Mouse (Mus musculus) hindbrain, embryonic 11.5 days (tissue): ENCODE results near the gene Tctex1d1. TPM values are rescaled to one million over a fixed set of nuclear protein-coding genes. Genes with fewer than 3 reads are reported as not detected.

ENCODE experiments used
- ATAC-seq: fragments of 200-750 bp; cut with Nextera tagmentation; 2 replicates; pipeline ENCODE4 v1.8.0; 2017; ENCODE audit warnings: mild to moderate bottlenecking, moderate TSS enrichment, moderate library complexity; ENCODE audit not compliant: low FRiP score
- DNase-seq: peaks from one replicate; pipeline ENCODE4 v3.0.0-alpha.2; 2015; ENCODE audit warnings: low spot score
- H3K27ac ChIP-seq: fragments of 300-500 bp; sonication (generic); 2 replicates; pipeline ENCODE4 v1.5.1; 2014; ENCODE audit warnings: mild to moderate bottlenecking, low read depth, low read length
- H3K27me3 ChIP-seq: fragments of 300-500 bp; sonication (generic); 2 replicates; pipeline ENCODE4 v1.6.1; 2014; ENCODE audit warnings: mild to moderate bottlenecking, low read length, moderate library complexity, mixed read lengths; ENCODE audit not compliant: control insufficient read depth, insufficient read depth
- H3K36me3 ChIP-seq: fragments of 300-500 bp; sonication (generic); 2 replicates; pipeline ENCODE4 v1.6.1; 2014; ENCODE audit warnings: mild to moderate bottlenecking, low read length, moderate library complexity, mixed read lengths; ENCODE audit not compliant: control insufficient read depth, insufficient read depth
- H3K4me1 ChIP-seq: fragments of 300-500 bp; sonication (generic); replicated peaks from 2 replicates; pipeline ENCODE4 v1.6.1; 2014; ENCODE audit warnings: low read length, mixed read lengths; ENCODE audit not compliant: control insufficient read depth, insufficient read depth
- H3K4me2 ChIP-seq: fragments of 300-500 bp; sonication (generic); replicated peaks from 2 replicates; pipeline ENCODE4 v1.6.1; 2014; ENCODE audit warnings: mild to moderate bottlenecking, low read depth, low read length
- H3K4me3 ChIP-seq: fragments of 300-500 bp; sonication (generic); 2 replicates; pipeline ENCODE4 v1.5.1; 2014; ENCODE audit warnings: low read depth, low read length
- H3K9ac ChIP-seq: fragments of 300-500 bp; sonication (generic); 2 replicates; pipeline ENCODE4 v1.6.1; 2014; ENCODE audit warnings: low read depth, low read length
- H3K9me3 ChIP-seq: fragments of 300-500 bp; sonication (generic); 2 replicates; pipeline ENCODE4 v1.6.1; 2016; ENCODE audit warnings: low read length; ENCODE audit not compliant: control insufficient read depth
- WGBS: fragments of 180-500 bp; shearing (Covaris S2); extraction: QIAGEN DNeasy Blood & Tissue Kit; methylation state at CpG from one replicate; pipeline ENCODE4 v1.1.7; 2014; 5-methylcytosine and 5-hydroxymethylcytosine counted together
- polyA plus RNA-seq: library from polyadenylated mRNA; unstranded; fragments of >200 nt; fragmentation: Nextera tagmentation; extraction: Ambion mirVana; gene quantifications from 2 replicates; pipeline ENCODE4 v1.2.1, GENCODE M21; 2014

The Tctex1d1 gene
- polyA plus RNA-seq, 1 experiment from 2014 or later: 2.6 TPM

DNA sequence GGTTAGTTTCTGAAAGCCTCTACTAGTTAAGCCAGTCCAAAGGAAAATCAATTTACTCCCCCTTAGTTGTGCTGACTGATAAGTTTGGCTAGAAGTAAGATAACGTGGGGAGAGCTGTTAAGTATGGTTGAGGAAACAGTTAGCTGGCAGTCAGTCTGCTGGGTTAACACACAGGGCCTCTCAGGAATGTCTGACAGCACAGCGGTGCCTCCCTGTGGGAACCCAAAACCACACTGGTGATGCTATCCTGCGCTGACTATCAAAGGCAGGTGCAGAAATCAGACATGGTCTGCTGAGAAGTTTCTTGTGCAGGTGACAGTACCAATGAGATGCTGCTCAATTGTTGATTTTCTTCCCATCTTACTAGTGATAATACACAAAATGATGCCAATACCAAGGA, 14.2 kb upstream of the Tctex1d1 start:
- 63% methylated on average over 3 of the region's 3 CpGs for WGBS
- ATAC-seq (no peak), DNase-seq (no peak)
- no peak overlapping the region for H3K9ac ChIP-seq
- no peaks in the 10 kb centered on the region for H3K9me3 ChIP-seq
- no peaks in the 10 kb centered on the region for H3K36me3 ChIP-seq
- no peak overlapping the region for H3K4me3 ChIP-seq
- no peaks in the 10 kb centered on the region for H3K4me1 ChIP-seq
- H3K27ac ChIP-seq: no peak overlapping the region
- no peaks in the 10 kb centered on the region for H3K27me3 ChIP-seq
- H3K4me2 ChIP-seq: no peak overlapping the region

DNA sequence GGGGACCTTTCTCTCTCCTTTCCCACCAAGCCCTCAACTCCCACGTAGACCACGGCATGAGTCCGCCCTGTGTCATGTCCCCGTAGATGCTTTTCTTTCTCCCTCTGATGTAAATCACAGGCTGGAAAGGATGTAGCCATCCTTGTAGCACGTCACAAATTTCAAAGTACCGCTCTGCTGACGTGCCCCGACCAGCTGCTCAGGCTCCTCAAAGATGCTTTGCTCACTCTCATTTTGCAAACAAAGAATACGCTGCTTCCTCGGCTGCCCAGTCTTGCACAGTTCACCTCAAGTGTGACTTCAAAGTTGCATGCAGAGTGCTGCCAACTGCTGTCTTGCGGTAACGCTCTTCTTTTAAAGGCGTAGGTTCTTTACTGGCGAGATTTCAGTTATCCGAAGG, 10.6 kb upstream of the Tctex1d1 start:
- H3K27me3 ChIP-seq: no peaks in the 10 kb centered on the region
- WGBS: 89% methylated on average over 15 of the region's 15 CpGs
- ATAC-seq (no peak), DNase-seq (no peak)
- H3K36me3 ChIP-seq: no peaks in the 10 kb centered on the region
- no peaks in the 10 kb centered on the region for H3K4me1 ChIP-seq
- no peaks in the 10 kb centered on the region for H3K9me3 ChIP-seq
- H3K4me3 ChIP-seq: no peak overlapping the region
- no peak overlapping the region for H3K27ac ChIP-seq
- H3K4me2 ChIP-seq: no peak overlapping the region
- no peak overlapping the region for H3K9ac ChIP-seq

DNA sequence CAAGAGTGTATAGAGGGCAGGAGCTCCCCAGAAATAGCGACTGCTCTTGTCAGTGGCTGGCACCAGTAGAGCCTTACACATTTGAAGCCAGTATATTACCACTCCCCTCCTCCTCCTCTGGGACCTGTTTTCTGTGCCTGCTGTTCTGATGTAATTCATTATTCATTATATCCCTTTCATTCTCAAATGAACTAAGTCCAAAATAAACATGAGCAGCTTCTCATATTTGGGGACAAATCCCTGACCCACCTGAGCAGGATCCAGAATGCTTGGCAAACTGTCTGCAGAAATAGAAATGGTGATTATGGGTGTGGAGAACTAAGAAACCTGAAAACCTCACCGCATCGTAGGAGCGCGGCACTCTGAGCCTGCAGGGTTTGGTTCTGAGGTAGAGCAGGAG, 8.8 kb upstream of the Tctex1d1 start:
- H3K4me3 ChIP-seq: no peak overlapping the region
- DNase-seq: no peak
- WGBS: 91% methylated on average over 5 of the region's 5 CpGs
- no peak overlapping the region for H3K27ac ChIP-seq
- no peaks in the 10 kb centered on the region for H3K4me1 ChIP-seq
- H3K9me3 ChIP-seq: no peaks in the 10 kb centered on the region
- ATAC-seq: no peak
- no peaks in the 10 kb centered on the region for H3K36me3 ChIP-seq
- no peaks in the 10 kb centered on the region for H3K27me3 ChIP-seq
- no peak overlapping the region for H3K9ac ChIP-seq
- H3K4me2 ChIP-seq: no peak overlapping the region

DNA sequence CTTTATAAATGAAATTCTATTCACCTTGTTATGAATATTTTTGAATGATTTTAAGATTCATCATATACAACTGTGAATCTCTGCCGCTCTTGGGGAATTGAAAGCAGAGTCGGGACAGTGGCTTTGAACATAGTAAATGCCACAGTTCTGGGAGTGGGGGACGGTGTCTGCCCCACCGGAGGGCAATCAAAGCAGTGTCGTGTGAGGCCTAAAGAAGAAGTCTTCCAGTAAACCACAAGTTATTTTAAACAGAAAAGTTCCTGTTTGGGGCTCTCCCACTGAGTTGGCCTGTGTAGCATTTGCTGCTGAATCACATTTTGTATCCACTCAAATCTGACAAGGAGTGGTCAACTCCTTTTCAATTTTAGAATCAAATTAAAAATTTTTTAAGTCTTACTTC, 7.2 kb upstream of the Tctex1d1 start:
- Histone ChIP-seq H3K27me3 (no peaks in the 10 kb centered on the region), H3K4me3 (no peak overlapping the region), H3K9me3 (no peaks in the 10 kb centered on the region), H3K9ac (no peak overlapping the region), H3K4me1 (no peaks in the 10 kb centered on the region), H3K4me2 (no peak overlapping the region), H3K36me3 (no peaks in the 10 kb centered on the region), H3K27ac (no peak overlapping the region)
- ATAC-seq (no peak), DNase-seq (no peak)
- WGBS: 81% methylated on average over 5 of the region's 5 CpGs

DNA sequence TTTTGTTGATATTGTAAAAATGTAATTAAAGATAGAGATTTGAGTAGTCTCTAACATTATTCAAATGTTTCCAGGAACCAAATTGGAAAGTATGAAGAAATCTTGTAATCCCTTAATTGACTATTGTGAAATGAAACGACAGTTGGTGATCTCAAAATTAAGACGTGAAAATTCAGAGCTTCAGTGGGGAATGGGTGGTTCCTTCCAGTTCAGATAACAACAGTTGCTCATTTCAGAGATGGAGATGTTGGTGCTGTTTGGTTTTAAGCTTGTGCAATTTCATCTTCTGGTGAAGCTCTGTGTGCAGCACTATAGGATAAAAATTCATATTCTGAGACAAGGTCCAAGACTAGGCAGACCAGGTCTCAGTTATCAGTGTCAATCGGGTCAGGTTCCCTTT, 6.3 kb upstream of the Tctex1d1 start:
- 83% methylated on average over 3 of the region's 3 CpGs for WGBS
- no peak overlapping the region for H3K27ac ChIP-seq
- DNase-seq: no peak
- H3K27me3 ChIP-seq: no peaks in the 10 kb centered on the region
- H3K4me2 ChIP-seq: no peak overlapping the region
- H3K9ac ChIP-seq: no peak overlapping the region
- no peak for ATAC-seq
- no peak overlapping the region for H3K4me3 ChIP-seq
- no peaks in the 10 kb centered on the region for H3K36me3 ChIP-seq
- H3K9me3 ChIP-seq: no peaks in the 10 kb centered on the region
- peaks cover 4% of the 10 kb centered on the region; the same call in 1 of the 2 replicates for H3K4me1 ChIP-seq

DNA sequence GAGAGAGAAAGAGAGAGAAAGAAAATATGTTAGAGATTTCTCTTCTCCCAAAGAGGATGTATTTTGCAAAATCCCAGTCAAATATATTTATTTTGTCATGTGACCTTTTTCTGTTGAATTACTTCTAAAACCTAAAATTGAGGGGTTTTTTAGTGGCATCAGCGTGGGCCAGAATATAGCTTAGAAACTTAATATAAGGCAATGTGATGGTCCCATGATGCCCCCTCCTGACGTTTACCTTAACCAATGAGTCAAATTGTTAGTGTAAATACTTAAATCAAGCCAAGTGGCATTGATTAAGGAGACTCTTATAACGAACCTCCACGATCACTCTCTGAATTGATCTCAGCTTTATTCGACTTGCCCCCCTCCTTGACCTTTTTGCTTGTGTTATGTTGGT, 4.2 kb upstream of the Tctex1d1 start:
- no peak overlapping the region for H3K4me2 ChIP-seq
- H3K27me3 ChIP-seq: peaks cover 3% of the 10 kb centered on the region; the same call in 1 of the 2 replicates
- H3K4me3 ChIP-seq: no peak overlapping the region
- no peak overlapping the region for H3K9ac ChIP-seq
- H3K27ac ChIP-seq: no peak overlapping the region
- H3K4me1 ChIP-seq: peaks cover 7% of the 10 kb centered on the region; the same call in 1 of the 2 replicates
- WGBS: 62% methylated on average over 5 of the region's 5 CpGs
- no peaks in the 10 kb centered on the region for H3K9me3 ChIP-seq
- no peak for ATAC-seq
- no peak for DNase-seq
- H3K36me3 ChIP-seq: no peaks in the 10 kb centered on the region

DNA sequence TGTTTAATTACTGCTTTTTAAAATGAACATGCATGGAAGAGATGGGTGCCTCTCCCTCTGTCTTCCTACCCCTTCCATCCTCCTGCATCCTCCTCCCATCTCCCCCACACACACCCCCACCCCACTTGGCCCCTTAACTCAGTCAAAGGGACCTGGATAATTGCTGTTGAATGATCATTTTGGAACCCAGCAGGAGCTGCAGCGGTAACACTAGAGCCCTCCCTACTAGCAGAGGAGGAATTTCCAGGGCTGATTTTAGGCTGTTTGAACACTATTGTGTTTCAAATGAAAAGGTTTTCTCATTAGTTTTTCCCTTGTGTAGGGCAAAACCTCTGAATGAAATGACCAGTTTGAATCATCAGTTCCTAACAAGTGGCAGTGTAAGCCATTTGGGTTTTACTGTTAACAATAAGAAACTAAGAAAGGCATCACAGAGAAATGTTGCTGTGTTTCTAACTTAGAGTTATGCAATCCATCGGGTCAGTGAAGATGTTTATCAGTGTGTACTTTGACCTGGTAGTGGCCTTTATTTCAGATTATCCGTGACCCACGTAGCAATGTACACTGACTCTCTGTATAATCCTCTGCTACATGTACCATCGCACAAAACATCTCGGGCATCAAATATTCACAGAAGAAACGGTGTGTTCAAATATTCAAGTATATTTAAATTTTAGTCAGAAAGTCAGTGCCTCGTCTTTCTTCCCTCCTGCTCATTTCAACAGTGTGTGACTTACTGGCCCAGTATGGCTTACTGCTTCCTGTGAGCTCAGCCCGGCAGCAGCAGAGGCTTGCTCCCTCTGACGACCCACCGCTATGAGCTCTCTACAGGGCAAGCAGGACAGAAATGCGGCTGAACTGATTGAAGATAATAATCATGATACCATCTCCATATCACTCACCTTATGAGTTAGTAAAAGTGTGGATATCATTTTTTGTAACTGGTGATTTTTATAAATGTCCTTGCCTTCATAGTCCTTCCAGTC, 1.8 kb upstream of the Tctex1d1 start:
- no peaks in the 10 kb centered on the region for H3K36me3 ChIP-seq
- ATAC-seq: no peak
- H3K27me3 ChIP-seq: peaks cover 6% of the 10 kb centered on the region; the same call in 1 of the 2 replicates
- no peak overlapping the region for H3K27ac ChIP-seq
- peak; percentile 16 for DNase-seq
- peaks cover 7% of the 10 kb centered on the region; the same call in 1 of the 2 replicates for H3K4me1 ChIP-seq
- H3K9me3 ChIP-seq: no peaks in the 10 kb centered on the region
- no peak overlapping the region for H3K9ac ChIP-seq
- WGBS: 20% methylated on average over 12 of the region's 12 CpGs
- no peak overlapping the region for H3K4me2 ChIP-seq
- H3K4me3 ChIP-seq: no peak overlapping the region

DNA sequence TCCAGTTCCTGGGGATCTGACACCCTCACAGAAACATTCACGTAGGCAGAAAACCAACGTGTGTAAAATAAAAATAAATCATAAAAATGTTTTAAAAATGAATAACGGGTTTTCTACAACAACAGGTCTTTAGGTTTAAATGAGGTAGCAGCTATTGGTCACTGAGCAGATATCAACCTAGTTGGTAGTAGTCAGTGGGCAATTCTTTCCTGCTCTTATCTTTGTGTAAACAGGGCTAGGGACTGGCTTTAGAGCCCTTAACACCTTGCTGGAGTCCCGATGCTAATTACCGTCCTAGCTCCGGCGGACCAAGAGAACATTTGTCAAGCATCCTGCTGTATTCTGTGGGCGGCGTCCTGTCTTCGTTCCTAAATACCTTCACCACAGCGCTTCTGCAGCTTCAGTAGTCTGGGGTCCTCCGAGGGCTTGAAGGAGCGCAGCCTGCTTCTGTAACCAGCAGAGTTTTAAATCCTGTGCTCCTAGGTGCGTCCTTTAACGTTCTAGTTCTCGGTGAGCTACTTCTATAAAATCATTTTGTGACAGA, 556 bp upstream of the Tctex1d1 start:
- Histone ChIP-seq H3K27me3 (peaks cover 6% of the 10 kb centered on the region; the same call in 1 of the 2 replicates), H3K27ac (no peak overlapping the region), H3K36me3 (no peaks in the 10 kb centered on the region), H3K9ac (no peak overlapping the region), H3K4me1 (peaks cover 7% of the 10 kb centered on the region; the same call in 1 of the 2 replicates), H3K9me3 (no peaks in the 10 kb centered on the region), H3K4me2 (peak overlapping the region; percentile 38), H3K4me3 (no peak overlapping the region)
- peak; percentile 39 for DNase-seq
- no peak; the same call in 1 of the 2 replicates for ATAC-seq
- WGBS: 12% methylated on average over 16 of the region's 16 CpGs
